8 mouse cellular contexts compared by ENCODE assay signal in the genomic region with DNA sequence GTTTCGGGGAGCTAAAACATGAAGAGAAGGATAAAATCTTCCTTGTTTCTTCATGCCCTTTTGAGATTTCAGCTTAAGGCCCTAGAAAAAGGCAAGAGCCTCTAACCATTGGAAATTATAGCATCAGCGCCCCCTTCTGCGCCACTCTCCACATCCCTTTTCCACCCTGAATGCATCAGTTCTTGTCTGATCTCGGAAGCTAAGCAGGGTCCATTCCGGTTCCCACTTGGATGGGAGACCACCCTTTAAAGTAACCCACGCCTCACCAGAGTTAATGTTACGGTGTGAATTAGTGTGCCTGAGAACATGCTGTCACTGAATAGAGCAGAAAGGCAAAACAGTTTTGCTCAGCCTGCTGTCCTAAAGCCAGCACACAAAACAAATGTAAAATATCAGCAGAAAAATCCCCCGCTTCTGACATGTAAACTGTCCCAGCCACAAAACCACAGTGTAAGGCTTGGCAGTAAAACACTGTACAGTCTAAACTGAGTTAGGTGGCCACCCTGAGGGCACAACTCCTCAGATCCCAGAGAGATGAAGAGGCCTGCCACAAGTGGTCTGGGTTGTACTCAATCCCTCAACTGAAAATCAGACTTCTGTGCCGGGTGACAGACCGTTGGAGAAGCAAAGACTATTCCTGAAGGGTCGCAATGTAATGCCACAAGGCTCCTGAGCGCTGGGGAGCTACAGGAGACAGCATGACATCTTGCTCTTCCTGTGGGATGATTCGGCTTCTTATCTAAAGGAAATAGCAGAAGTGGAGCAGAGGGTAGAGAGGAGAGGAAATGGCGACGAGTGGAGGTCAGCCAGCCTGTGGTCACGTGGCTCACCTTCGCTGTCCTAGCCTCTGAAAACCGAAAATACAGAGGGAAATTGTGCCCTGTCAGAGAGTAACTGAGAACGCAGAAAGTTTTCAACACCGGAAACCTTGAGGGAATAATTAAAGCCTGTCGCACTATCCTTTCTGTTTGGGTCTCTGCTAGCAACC.
DNase-seq lines count a peak whose midpoint lies in the region; ATAC-seq and TF ChIP-seq lines count a peak whose summit lies in the region.

No protein-coding gene starts in this region.

- H3K4me2 ChIP-seq in heart, postnatal 0 days (ENCODE audit: low read depth, low read length) = peak overlapping the region; percentile 45
- H3K4me2 ChIP-seq in limb, embryonic 14.5 days (replicated peaks; ENCODE audit: low read depth, low read length, severe bottlenecking) = no peak overlapping the region
- peak overlapping the region; percentile 48 for H3K4me2 ChIP-seq in myocyte (ENCODE audit: low read depth)

- peak; percentile 24; the same call in 1 of the 2 replicates for TF ChIP-seq CTCF in cortical plate, adult 2 months (IDR thresholded peaks at IDR 0.05; ENCODE audit: extremely low read depth, insufficient read depth, low read length)
- peak; percentile 30 for TF ChIP-seq CTCF in heart, postnatal 0 days (IDR thresholded peaks at IDR 0.05; ENCODE audit: low read depth)

- ATAC-seq in CD4-positive, CD25-positive, alpha-beta regulatory T cell, adult 4 months = peak; percentile 50
- ATAC-seq in heart, postnatal 0 days (ENCODE audit: insufficient read depth, low read depth) = peak; percentile 72
- ATAC-seq in limb, embryonic 14.5 days (ENCODE audit: low FRiP score, low read depth) = no peak

- intact Hi-C loops in gastrocnemius, postnatal 14 days (cut with DNase I; ENCODE audit: low total_unique reads) = loop anchor here (10.0 kb wide), 1 partner anchor 179 kb away; the partner anchor contains the start of gene Kctd12
- intact Hi-C loops in gastrocnemius, postnatal 36 days (cut with DNase I) = no loop called here

- H3K4me1 ChIP-seq in cortical plate, adult 2 months (ENCODE audit: control insufficient read depth, insufficient read depth, low read length) = no peaks in the 10 kb centered on the region
- H3K4me1 ChIP-seq in heart, postnatal 0 days (ENCODE audit: control insufficient read depth, insufficient read depth) = peaks cover 14% of the 10 kb centered on the region
- H3K4me1 ChIP-seq in limb, embryonic 14.5 days (ENCODE audit: control insufficient read depth, insufficient read depth, low read length) = peaks cover 15% of the 10 kb centered on the region

- no peaks in the 10 kb centered on the region for H3K79me2 ChIP-seq in myocyte (ENCODE audit: control insufficient read depth, insufficient read depth)

- DNase-seq in gastrocnemius, postnatal 14 days = peak; percentile 13
- DNase-seq in gastrocnemius, postnatal 36 days = no peak
- peak; percentile 30 for DNase-seq in heart, postnatal 0 days (ENCODE audit: low spot score)
- DNase-seq in limb, embryonic 14.5 days (ENCODE audit: low spot score) = peak; percentile 31
- no peak for DNase-seq in urinary bladder, postnatal 4 days (ENCODE audit: low spot score in 2 of 2)

- TF ChIP-seq POLR2A in cortical plate, adult 2 months (IDR thresholded peaks at IDR 0.05; ENCODE audit: extremely low read depth, insufficient read depth, low read length) = no peak
- no peak for TF ChIP-seq POLR2A in limb, embryonic 14.5 days (IDR thresholded peaks at IDR 0.05; ENCODE audit: borderline replicate concordance, extremely low read depth, insufficient read depth, insufficient read length)
- no peak for TF ChIP-seq POLR2A in myocyte (IDR thresholded peaks at IDR 0.05; ENCODE audit: insufficient read length, low read depth)

- 38% methylated on average over 21 of the region's 21 CpGs for WGBS in heart, postnatal 0 days
- WGBS in limb, embryonic 14.5 days = 57% methylated on average over 21 of the region's 21 CpGs

- no peaks in the 10 kb centered on the region for H3K27me3 ChIP-seq in heart, postnatal 0 days (ENCODE audit: control insufficient read depth, insufficient read depth, low read length)
- H3K27me3 ChIP-seq in limb, embryonic 14.5 days (ENCODE audit: control insufficient read depth, insufficient read depth, low read length) = no peaks in the 10 kb centered on the region
- no peaks in the 10 kb centered on the region for H3K27me3 ChIP-seq in myocyte (ENCODE audit: control insufficient read depth, insufficient read depth, insufficient read length)

- H3ac ChIP-seq in myocyte (ENCODE audit: control insufficient read depth, insufficient read length) = no peak overlapping the region

- no peak overlapping the region for H3K27ac ChIP-seq in cortical plate, adult 2 months (ENCODE audit: insufficient read depth, low read length)
- peak overlapping the region; percentile 71 for H3K27ac ChIP-seq in heart, postnatal 0 days (ENCODE audit: low read depth)
- H3K27ac ChIP-seq in limb, embryonic 14.5 days (replicated peaks; ENCODE audit: low read depth, low read length) = no peak overlapping the region

- no peaks in the 10 kb centered on the region for H3K9me3 ChIP-seq in heart, postnatal 0 days (replicated peaks; ENCODE audit: control insufficient read depth, low read length)
- H3K9me3 ChIP-seq in limb, embryonic 14.5 days (ENCODE audit: control insufficient read depth, low read length) = no peaks in the 10 kb centered on the region

- H3K9ac ChIP-seq in heart, postnatal 0 days (replicated peaks; ENCODE audit: low read depth, low read length) = no peak overlapping the region
- no peak overlapping the region for H3K9ac ChIP-seq in limb, embryonic 14.5 days (ENCODE audit: low read depth, low read length, severe bottlenecking)

- no peak overlapping the region for H3K4me3 ChIP-seq in cortical plate, adult 2 months (ENCODE audit: insufficient read depth, low read length)
- peak overlapping the region; percentile 13; the same call in 1 of the 2 replicates for H3K4me3 ChIP-seq in heart, postnatal 0 days (ENCODE audit: low read depth, low read length)
- no peak overlapping the region for H3K4me3 ChIP-seq in limb, embryonic 14.5 days (replicated peaks; ENCODE audit: low read length)
- H3K4me3 ChIP-seq in myocyte = no peak overlapping the region

- H3K36me3 ChIP-seq in heart, postnatal 0 days (replicated peaks; ENCODE audit: control insufficient read depth, insufficient read depth, low read length) = no peaks in the 10 kb centered on the region
- H3K36me3 ChIP-seq in limb, embryonic 14.5 days (ENCODE audit: control insufficient read depth, insufficient read depth, low read length) = no peaks in the 10 kb centered on the region
- H3K36me3 ChIP-seq in myocyte (ENCODE audit: control insufficient read depth, insufficient read depth) = no peaks in the 10 kb centered on the region

- TF ChIP-seq EP300 in heart, postnatal 0 days (IDR thresholded peaks at IDR 0.05; ENCODE audit: low read depth) = no peak

TF ChIP-seq in myocyte, 11 proteins besides CTCF, POLR2A, EP300 and RAD21:
- no peak for TF ChIP-seq CEBPB (IDR thresholded peaks at IDR 0.05; ENCODE audit: insufficient read depth, poor library complexity, severe bottlenecking)
- peak; percentile 29 for TF ChIP-seq USF1 (IDR thresholded peaks at IDR 0.05; ENCODE audit: low read depth)
- no peak for TF ChIP-seq MYOD1 (IDR thresholded peaks at IDR 0.05; ENCODE audit: control insufficient read depth in 1 of 3, insufficient read length in 2 of 3, low read depth in 2 of 3)
TF ChIP-seq in myocyte: peak in this region for 1.

Comparison
In these comparisons a context has a peak if more than half of its experiments do, and no peak if none do; other contexts are left out.
1. DNase-seq: peak in gastrocnemius, postnatal 14 days (single experiment), heart, postnatal 0 days (single experiment) and limb, embryonic 14.5 days (single experiment); none in gastrocnemius, postnatal 36 days (0 of 2) and urinary bladder, postnatal 4 days (0 of 2).